Mouse (Mus musculus) induced T-regulatory cell, adult 2 months (primary cell): ENCODE measurements at regions not wholly inside any gene's neighbourhood (a gene's known extent, or its start where the extent isn't known, plus 50 kb on each side); places are given as distances from the start of the nearest gene placed in this dataset.

Experiments used
- DNase-seq: peaks from one replicate; pipeline ENCODE4 v3.0.0-alpha.2; 2012; ENCODE audit warnings: low read depth

- no peak for DNase-seq
These were observed 58.7 kb upstream of the Sash1 start for GRCm38 (mm10) chr10:8944586-8944985.

GRCm38 (mm10) chr10:8943698-8944097, 57.8 kb upstream of the Sash1 start:
- DNase-seq = no peak

GRCm38 (mm10) chr10:8942967-8943471, 57.1 kb upstream of the Sash1 start:
- DNase-seq = no peak

GRCm38 (mm10) chr10:8936369-8936768, 50.5 kb upstream of the Sash1 start:
- DNase-seq = no peak
